Mouse (Mus musculus): ENCODE results near the gene Cds2. TPM values are rescaled to one million over a fixed set of nuclear protein-coding genes. Genes with fewer than 3 reads are reported as not detected.
"Not testable (repeated sequence)": the region's sequence is repeated elsewhere in the genome, so short reads cannot be mapped to it uniquely, and the experiment has no call there.

The Cds2 gene
- polyA plus RNA-seq (2012; ENCODE audit: insufficient read depth, low replicate concordance), result 13.8 and 21.9 TPM in 2 replicates

GRCm38 (mm10) chr2:132262879-132263398, at the start of gene Cds2:
TSS of gene Cds2 (plus strand) at chr2:132263148.
- Histone ChIP-seq H3K27me3 (replicated peaks) (no peaks in the 10 kb centered on the region), H3K4me1 (peaks cover 34% of the 10 kb centered on the region), H3K4me3 (replicated peaks) (peak within 1 kb of the TSS; percentile 100), H3K36me3 (replicated peaks; ENCODE audit: low read length) (peaks cover 22% of the 10 kb centered on the region), H3K9me3 (no peaks in the 10 kb centered on the region)
- TF ChIP-seq FLI1 (IDR thresholded peaks at IDR 0.05; ENCODE audit: low read length), result no peak
- TF ChIP-seq GATA1 (IDR thresholded peaks at IDR 0.05; ENCODE audit: borderline replicate concordance, low read length), result no peak

- Histone ChIP-seq H3K27me3 (replicated peaks) (peaks cover 7% of the 10 kb centered on the region), H3K9me3 (no peaks in the 10 kb centered on the region), H3K4me1 (peaks cover 8% of the 10 kb centered on the region), H3K4me3 (replicated peaks) (peak overlapping the region; percentile 71), H3K36me3 (replicated peaks; ENCODE audit: low read length) (no peaks in the 10 kb centered on the region)
- TF ChIP-seq GATA1 (IDR thresholded peaks at IDR 0.05; ENCODE audit: borderline replicate concordance, low read length) (no peak), FLI1 (IDR thresholded peaks at IDR 0.05; ENCODE audit: low read length) (no peak)
These were observed 41.3 kb upstream of the Cds2 start for GRCm38 (mm10) chr2:132221611-132222073.

GRCm38 (mm10) chr2:132224359-132224758, 38.6 kb upstream of the Cds2 start:
- Histone ChIP-seq H3K4me1 (peaks cover 11% of the 10 kb centered on the region), H3K4me3 (replicated peaks) (no peak overlapping the region), H3K9me3 (peaks cover 3% of the 10 kb centered on the region), H3K36me3 (replicated peaks; ENCODE audit: low read length) (no peaks in the 10 kb centered on the region), H3K27me3 (replicated peaks) (peaks cover 2% of the 10 kb centered on the region)
- TF ChIP-seq GATA1 (IDR thresholded peaks at IDR 0.05; ENCODE audit: borderline replicate concordance, low read length) (no peak), FLI1 (IDR thresholded peaks at IDR 0.05; ENCODE audit: low read length) (no peak)

GRCm38 (mm10) chr2:132232413-132232945, 30.5 kb upstream of the Cds2 start:
- Histone ChIP-seq H3K9me3 (no peaks in the 10 kb centered on the region; the same call in 1 of the 2 replicates), H3K27me3 (replicated peaks) (no peaks in the 10 kb centered on the region)
- TF ChIP-seq FLI1 (IDR thresholded peaks at IDR 0.05; ENCODE audit: low read length) (no peak), GATA1 (IDR thresholded peaks at IDR 0.05; ENCODE audit: borderline replicate concordance, low read length) (no peak)

GRCm38 (mm10) chr2:132233985-132234765, 28.8 kb upstream of the Cds2 start:
- Histone ChIP-seq H3K9me3 (no peaks in the 10 kb centered on the region), H3K27me3 (replicated peaks) (no peaks in the 10 kb centered on the region), H3K36me3 (replicated peaks; ENCODE audit: low read length) (peaks cover 20% of the 10 kb centered on the region), H3K4me3 (replicated peaks) (no peak overlapping the region), H3K4me1 (peaks cover 37% of the 10 kb centered on the region)
- TF ChIP-seq FLI1 (IDR thresholded peaks at IDR 0.05; ENCODE audit: low read length) (no peak), GATA1 (IDR thresholded peaks at IDR 0.05; ENCODE audit: borderline replicate concordance, low read length) (no peak)

More at GRCm38 (mm10) chr2:132232413-132232945, 30.5 kb upstream of the Cds2 start:
- Histone ChIP-seq H3K4me1 (peaks cover 32% of the 10 kb centered on the region), H3K36me3 (replicated peaks; ENCODE audit: low read length) (peaks cover 5% of the 10 kb centered on the region), H3K4me3 (replicated peaks) (no peak overlapping the region)

GRCm38 (mm10) chr2:132235291-132235690, 27.7 kb upstream of the Cds2 start:
- H3K36me3 ChIP-seq (replicated peaks; ENCODE audit: low read length), result peaks cover 21% of the 10 kb centered on the region
- TF ChIP-seq GATA1 (IDR thresholded peaks at IDR 0.05; ENCODE audit: borderline replicate concordance, low read length) (no peak), FLI1 (IDR thresholded peaks at IDR 0.05; ENCODE audit: low read length) (no peak)
- no peaks in the 10 kb centered on the region for H3K27me3 ChIP-seq (replicated peaks)
- H3K4me3 ChIP-seq (replicated peaks), result no peak overlapping the region
- no peaks in the 10 kb centered on the region for H3K9me3 ChIP-seq
- peaks cover 27% of the 10 kb centered on the region for H3K4me1 ChIP-seq

GRCm38 (mm10) chr2:132235975-132236374, 27.0 kb upstream of the Cds2 start:
- TF ChIP-seq GATA1 (IDR thresholded peaks at IDR 0.05; ENCODE audit: borderline replicate concordance, low read length), result no peak
- TF ChIP-seq FLI1 (IDR thresholded peaks at IDR 0.05; ENCODE audit: low read length), result no peak
- H3K4me1 ChIP-seq, result peaks cover 26% of the 10 kb centered on the region
- H3K36me3 ChIP-seq (replicated peaks; ENCODE audit: low read length), result peaks cover 26% of the 10 kb centered on the region
- no peak overlapping the region for H3K4me3 ChIP-seq (replicated peaks)
- H3K9me3 ChIP-seq, result no peaks in the 10 kb centered on the region
- no peaks in the 10 kb centered on the region for H3K27me3 ChIP-seq (replicated peaks)

- H3K9me3 ChIP-seq; H3K27me3 ChIP-seq (replicated peaks); H3K4me3 ChIP-seq (replicated peaks): not testable (repeated sequence)
- Histone ChIP-seq H3K4me1 (peaks cover 26% of the 10 kb centered on the region), H3K36me3 (replicated peaks; ENCODE audit: low read length) (peaks cover 55% of the 10 kb centered on the region)
These were observed 23.5 kb upstream of the Cds2 start for GRCm38 (mm10) chr2:132239434-132239833.

GRCm38 (mm10) chr2:132240457-132240856, 22.5 kb upstream of the Cds2 start:
- not testable (repeated sequence) for H3K4me3 ChIP-seq (replicated peaks); H3K9me3 ChIP-seq; H3K27me3 ChIP-seq (replicated peaks)
- H3K4me1 ChIP-seq, result peaks cover 20% of the 10 kb centered on the region
- peaks cover 64% of the 10 kb centered on the region for H3K36me3 ChIP-seq (replicated peaks; ENCODE audit: low read length)

- no peaks in the 10 kb centered on the region for H3K9me3 ChIP-seq
- H3K36me3 ChIP-seq (replicated peaks; ENCODE audit: low read length), result peaks cover 64% of the 10 kb centered on the region
- H3K4me1 ChIP-seq, result peaks cover 23% of the 10 kb centered on the region
- TF ChIP-seq GATA1 (IDR thresholded peaks at IDR 0.05; ENCODE audit: borderline replicate concordance, low read length), result no peak
- TF ChIP-seq FLI1 (IDR thresholded peaks at IDR 0.05; ENCODE audit: low read length), result no peak
- no peak overlapping the region for H3K4me3 ChIP-seq (replicated peaks)
- no peaks in the 10 kb centered on the region for H3K27me3 ChIP-seq (replicated peaks)
These were observed 19.6 kb upstream of the Cds2 start for GRCm38 (mm10) chr2:132243370-132243769.
